Mouse (Mus musculus) liver, embryonic 12.5 days (tissue): Measurements from ENCODE around the gene Pla2g3. TPM values are rescaled to one million over a fixed set of nuclear protein-coding genes. Genes with fewer than 3 reads are reported as not detected.

Experiments used
- ATAC-seq: fragments of 200-750 bp; cut with Nextera tagmentation; 2 replicates; pipeline ENCODE4 v1.8.0; 2017; ENCODE audit warnings: moderate number of reproducible peaks, mild to moderate bottlenecking, moderate library complexity
- H3K27ac ChIP-seq: fragments of 300-500 bp; sonication (generic); 2 replicates; pipeline ENCODE4 v1.5.1; 2016; ENCODE audit warnings: mild to moderate bottlenecking
- H3K27me3 ChIP-seq: fragments of 300-500 bp; sonication (generic); replicated peaks from 2 replicates; pipeline ENCODE4 v1.6.1; 2016; ENCODE audit warnings: mild to moderate bottlenecking, moderate library complexity
- H3K36me3 ChIP-seq: fragments of 300-500 bp; sonication (generic); 2 replicates; pipeline ENCODE4 v1.6.1; 2016; ENCODE audit warnings: mild to moderate bottlenecking, moderate library complexity
- H3K4me1 ChIP-seq: fragments of 300-500 bp; sonication (generic); 2 replicates; pipeline ENCODE4 v1.6.1; 2016
- H3K4me2 ChIP-seq: fragments of 300-500 bp; sonication (generic); 2 replicates; pipeline ENCODE4 v1.6.1; 2016; ENCODE audit warnings: mild to moderate bottlenecking, moderate library complexity
- H3K4me3 ChIP-seq: fragments of 300-500 bp; sonication (generic); 2 replicates; pipeline ENCODE4 v1.5.1; 2016; ENCODE audit warnings: mild to moderate bottlenecking, moderate library complexity
- H3K9ac ChIP-seq: fragments of 300-500 bp; sonication (generic); 2 replicates; pipeline ENCODE4 v1.6.1; 2016; ENCODE audit warnings: mild to moderate bottlenecking, moderate library complexity
- H3K9me3 ChIP-seq: fragments of 300-500 bp; sonication (generic); replicated peaks from 2 replicates; pipeline ENCODE4 v1.6.1; 2016; ENCODE audit warnings: mild to moderate bottlenecking, moderate library complexity
- WGBS: fragments of 180-500 bp; shearing (Covaris S2); methylation state at CpG from one replicate; pipeline ENCODE4 v1.1.7; 2016; ENCODE audit not compliant: insufficient replicate concordance; 5-methylcytosine and 5-hydroxymethylcytosine counted together
- polyA plus RNA-seq: library from polyadenylated mRNA; unstranded; fragments of >200 nt; fragmentation: Nextera tagmentation; extraction: Ambion mirVana; gene quantifications from 2 replicates; pipeline ENCODE4 v1.2.1, GENCODE M21; 2016

Pla2g3 gene
- polyA plus RNA-seq, 1 experiment from 2014 or later, result 0.06 TPM

DNA sequence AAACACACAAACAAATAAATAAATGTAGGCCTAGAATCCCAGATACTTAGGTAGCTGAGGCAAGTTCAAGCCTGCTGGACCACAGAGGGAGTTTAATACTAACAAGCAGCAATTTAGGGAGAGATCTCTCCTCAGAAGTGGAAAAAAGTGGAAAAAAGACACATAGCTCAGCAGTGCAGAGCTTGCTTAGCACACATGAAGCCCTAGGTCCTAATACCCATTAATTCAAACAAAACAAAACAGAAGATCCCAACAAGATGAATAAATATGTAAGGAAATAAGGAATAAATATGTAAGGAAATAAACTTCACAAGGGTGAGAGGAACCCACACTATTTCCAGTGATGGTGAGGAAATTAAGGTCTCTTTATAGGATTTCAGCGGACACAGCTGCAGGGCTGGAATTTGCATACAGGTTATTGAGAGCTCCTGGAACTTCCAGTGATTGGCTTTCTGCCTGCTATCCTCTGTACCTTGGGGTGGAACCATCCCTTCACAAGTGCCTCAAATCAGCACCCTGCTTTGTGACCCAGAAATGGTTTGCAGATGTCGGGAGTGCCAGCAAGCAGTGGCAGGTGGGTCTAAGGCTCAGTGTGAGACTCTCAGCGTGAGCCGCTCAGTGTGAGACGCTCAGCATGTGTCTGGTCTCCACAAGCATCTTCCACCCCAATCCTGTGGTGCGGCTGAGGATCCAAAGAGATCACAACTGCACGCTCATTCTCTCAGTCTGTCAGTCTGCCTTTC is 35.9 kb downstream of the Pla2g3 start:
- Histone ChIP-seq H3K4me1 (no peaks in the 10 kb centered on the region), H3K4me3 (no peak overlapping the region), H3K27ac (no peak overlapping the region), H3K36me3 (peaks cover 92% of the 10 kb centered on the region), H3K4me2 (no peak overlapping the region), H3K9ac (no peak overlapping the region), H3K9me3 (no peaks in the 10 kb centered on the region), H3K27me3 (peaks cover 6% of the 10 kb centered on the region)
- no peak for ATAC-seq
- WGBS, result 84% methylated on average over 7 of the region's 7 CpGs

GRCm38 (mm10) chr11:3525560-3525959 is 37.5 kb downstream of the Pla2g3 start:
- no peak overlapping the region for H3K4me3 ChIP-seq
- no peaks in the 10 kb centered on the region for H3K27me3 ChIP-seq
- no peak overlapping the region for H3K27ac ChIP-seq
- H3K4me1 ChIP-seq, result no peaks in the 10 kb centered on the region
- ATAC-seq, result no peak
- H3K9ac ChIP-seq, result no peak overlapping the region
- no peaks in the 10 kb centered on the region for H3K9me3 ChIP-seq
- 64% methylated on average over 4 of the region's 4 CpGs for WGBS
- peaks cover 97% of the 10 kb centered on the region for H3K36me3 ChIP-seq
- H3K4me2 ChIP-seq, result no peak overlapping the region

DNA sequence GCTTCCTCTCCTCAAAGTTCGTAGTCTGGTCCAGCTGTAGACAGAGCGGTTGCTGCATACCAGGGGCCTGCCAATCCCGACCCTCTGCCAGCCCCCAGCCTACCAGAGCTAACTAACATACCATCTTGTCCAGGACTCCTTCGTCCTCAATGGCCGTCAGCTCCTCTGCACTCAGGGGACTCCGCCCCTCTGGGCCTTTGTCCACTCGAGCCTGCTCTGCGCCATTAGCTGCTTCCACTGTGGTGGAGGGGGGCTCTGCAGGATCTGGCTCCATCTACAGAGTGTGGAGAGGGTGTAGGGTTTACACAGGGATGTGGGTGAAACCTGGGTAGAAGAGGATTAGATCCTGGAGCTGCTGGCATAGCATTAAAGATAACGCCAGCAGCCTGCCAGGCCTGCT is 38.1 kb downstream of the Pla2g3 start:
- Histone ChIP-seq H3K36me3 (peaks cover 97% of the 10 kb centered on the region), H3K4me2 (no peak overlapping the region), H3K4me1 (no peaks in the 10 kb centered on the region), H3K27ac (no peak overlapping the region), H3K4me3 (no peak overlapping the region), H3K9ac (no peak overlapping the region), H3K9me3 (no peaks in the 10 kb centered on the region), H3K27me3 (no peaks in the 10 kb centered on the region)
- WGBS, result 78% methylated on average over 9 of the region's 9 CpGs
- no peak for ATAC-seq

DNA sequence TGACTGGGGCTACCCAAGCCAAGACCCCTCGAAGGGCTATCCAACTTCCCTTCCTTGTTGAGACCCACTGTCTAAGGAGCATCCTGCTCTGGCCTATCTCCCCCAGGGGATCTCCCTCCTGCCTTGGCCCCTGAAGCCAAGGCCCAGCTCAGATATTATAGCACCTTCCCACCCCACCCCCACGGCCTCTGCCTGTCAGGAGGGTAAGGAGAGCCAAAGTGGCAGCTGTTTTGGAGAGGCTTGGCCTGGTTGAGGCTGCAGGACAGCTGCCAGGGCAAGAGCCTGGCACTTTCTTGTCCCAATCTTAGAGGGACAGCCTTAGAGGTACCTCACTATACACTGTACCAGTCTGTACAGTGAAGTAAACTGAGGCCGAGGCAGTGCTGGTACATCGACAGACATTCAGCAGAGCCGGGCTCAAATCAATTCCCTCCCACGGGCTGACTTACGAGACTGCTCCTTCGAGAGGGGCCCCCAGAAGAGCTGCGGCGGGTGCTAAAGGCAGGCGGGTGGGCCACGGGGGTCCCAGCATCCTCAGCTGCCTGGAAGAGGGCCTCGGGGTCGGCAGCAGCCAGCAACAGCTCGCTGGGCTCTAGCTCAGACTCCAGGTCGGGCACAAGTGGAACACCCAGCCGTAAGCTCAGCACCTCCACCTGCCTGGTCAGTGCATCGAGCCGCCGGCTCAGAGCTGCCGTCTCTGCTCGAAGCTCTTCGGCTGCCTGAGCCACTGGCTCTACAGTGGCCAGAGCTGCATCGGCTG is 39.1 kb downstream of the Pla2g3 start:
- no peak overlapping the region for H3K4me2 ChIP-seq
- H3K4me1 ChIP-seq, result no peaks in the 10 kb centered on the region
- peaks cover 97% of the 10 kb centered on the region for H3K36me3 ChIP-seq
- H3K4me3 ChIP-seq, result no peak overlapping the region
- ATAC-seq, result no peak
- WGBS, result 79% methylated on average over 24 of the region's 24 CpGs
- H3K27ac ChIP-seq, result no peak overlapping the region
- H3K27me3 ChIP-seq, result no peaks in the 10 kb centered on the region
- H3K9ac ChIP-seq, result no peak overlapping the region
- H3K9me3 ChIP-seq, result no peaks in the 10 kb centered on the region

DNA sequence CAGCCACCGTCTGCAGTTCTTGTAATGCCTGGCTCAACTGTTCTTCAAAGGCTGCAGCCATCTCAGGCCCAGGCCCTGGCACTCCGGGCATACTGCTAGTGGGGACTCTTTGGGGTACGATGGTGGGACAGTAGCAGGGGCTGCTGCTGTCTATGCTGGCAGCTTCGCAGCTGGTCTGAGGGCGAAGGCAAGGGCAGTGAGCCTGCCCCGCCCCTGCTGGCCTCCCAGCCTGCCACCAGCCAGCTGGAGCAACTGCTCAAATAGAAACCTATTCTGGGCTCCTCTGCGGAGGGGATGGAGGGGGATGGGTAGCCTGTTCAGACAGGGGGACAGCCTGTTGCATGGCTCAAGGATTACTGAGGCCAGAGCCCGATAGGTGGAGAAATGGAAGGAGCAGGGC is 39.7 kb downstream of the Pla2g3 start:
- no peaks in the 10 kb centered on the region for H3K4me1 ChIP-seq
- no peak overlapping the region for H3K4me3 ChIP-seq
- 70% methylated on average over 8 of the region's 8 CpGs for WGBS
- H3K9ac ChIP-seq, result no peak overlapping the region
- H3K4me2 ChIP-seq, result no peak overlapping the region
- H3K27ac ChIP-seq, result no peak overlapping the region
- no peak for ATAC-seq
- H3K9me3 ChIP-seq, result no peaks in the 10 kb centered on the region
- no peaks in the 10 kb centered on the region for H3K27me3 ChIP-seq
- peaks cover 97% of the 10 kb centered on the region for H3K36me3 ChIP-seq

DNA sequence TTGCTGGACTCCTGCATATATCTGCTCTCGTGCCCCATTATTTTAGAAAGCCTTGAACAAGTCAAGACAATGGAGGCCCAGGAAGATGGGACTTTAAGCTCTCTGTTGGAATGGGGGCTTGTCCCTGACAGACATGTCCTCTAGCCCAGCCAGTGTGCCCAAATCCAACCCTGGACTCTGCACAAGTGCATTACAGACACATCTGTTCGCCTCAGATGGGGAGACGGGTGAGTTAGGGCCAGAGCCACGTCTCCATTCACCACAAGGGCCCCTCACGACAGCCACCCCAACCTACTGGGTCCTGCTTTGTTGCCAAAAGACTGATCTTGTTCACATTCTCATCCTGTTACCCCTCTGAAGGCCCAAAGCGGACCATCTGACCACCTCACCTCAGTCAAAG is 40.1 kb downstream of the Pla2g3 start:
- Histone ChIP-seq H3K9me3 (no peaks in the 10 kb centered on the region), H3K36me3 (peaks cover 97% of the 10 kb centered on the region), H3K27ac (no peak overlapping the region), H3K4me3 (no peak overlapping the region), H3K27me3 (no peaks in the 10 kb centered on the region), H3K9ac (no peak overlapping the region), H3K4me2 (no peak overlapping the region), H3K4me1 (no peaks in the 10 kb centered on the region)
- no peak for ATAC-seq
- 64% methylated on average over 6 of the region's 6 CpGs for WGBS

DNA sequence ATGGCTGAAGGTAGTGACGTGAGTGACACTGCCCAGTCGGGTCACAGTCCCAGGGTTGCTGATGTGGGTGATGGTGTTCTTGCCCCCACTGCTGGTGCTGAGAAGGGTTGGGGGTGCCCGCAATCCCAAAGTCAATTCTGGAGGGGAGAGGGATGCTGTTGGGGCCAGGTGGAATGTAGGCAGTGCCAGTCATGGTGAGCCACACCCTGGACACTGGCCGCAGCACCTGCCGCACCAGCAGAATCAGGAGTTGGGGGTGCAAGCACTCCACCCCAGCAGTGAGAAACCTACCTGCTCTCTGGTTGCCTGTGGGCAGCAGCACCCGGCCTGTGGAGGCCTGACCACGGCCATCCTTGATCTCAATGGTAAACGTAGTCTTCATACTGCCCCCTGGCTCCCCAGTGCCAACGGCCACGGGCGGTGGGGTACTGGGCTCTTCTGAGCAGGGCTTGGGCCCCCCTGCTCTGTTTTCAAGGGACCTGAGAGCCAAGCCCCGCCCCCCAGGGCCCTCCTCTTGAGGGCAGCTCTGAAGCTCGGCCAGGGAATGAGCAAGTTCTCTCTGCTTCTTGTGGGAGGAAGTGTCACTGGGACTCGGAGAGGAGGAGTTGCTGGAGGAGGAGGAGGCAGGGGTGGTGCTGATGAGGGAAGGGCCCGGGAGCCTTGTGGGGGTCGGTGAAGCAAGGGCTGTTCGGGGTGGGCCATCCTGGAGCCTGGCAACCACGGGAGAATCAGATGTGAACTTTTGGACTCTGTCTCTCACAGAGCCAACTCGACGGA is 41.6 kb downstream of the Pla2g3 start:
- WGBS, result 65% methylated on average over 20 of the region's 20 CpGs
- no peak overlapping the region for H3K4me2 ChIP-seq
- H3K36me3 ChIP-seq, result peaks cover 86% of the 10 kb centered on the region
- ATAC-seq, result no peak
- peaks cover 1% of the 10 kb centered on the region; the same call in 1 of the 2 replicates for H3K4me1 ChIP-seq
- H3K27me3 ChIP-seq, result no peaks in the 10 kb centered on the region
- H3K9me3 ChIP-seq, result no peaks in the 10 kb centered on the region
- H3K27ac ChIP-seq, result no peak overlapping the region
- no peak overlapping the region for H3K4me3 ChIP-seq
- no peak overlapping the region for H3K9ac ChIP-seq

- no peaks in the 10 kb centered on the region for H3K27me3 ChIP-seq
- ATAC-seq, result no peak
- H3K27ac ChIP-seq, result no peak overlapping the region
- H3K4me2 ChIP-seq, result no peak overlapping the region
- H3K4me1 ChIP-seq, result peaks cover 11% of the 10 kb centered on the region
- 71% methylated on average over 3 of the region's 3 CpGs for WGBS
- no peak overlapping the region for H3K4me3 ChIP-seq
- no peak overlapping the region for H3K9ac ChIP-seq
- peaks cover 76% of the 10 kb centered on the region for H3K36me3 ChIP-seq
- H3K9me3 ChIP-seq, result no peaks in the 10 kb centered on the region
These were observed 42.6 kb downstream of the Pla2g3 start for GRCm38 (mm10) chr11:3530731-3531130.

- Histone ChIP-seq H3K4me1 (peaks cover 20% of the 10 kb centered on the region), H3K4me2 (no peak overlapping the region), H3K9me3 (no peaks in the 10 kb centered on the region), H3K4me3 (no peak overlapping the region), H3K36me3 (peaks cover 67% of the 10 kb centered on the region), H3K27me3 (no peaks in the 10 kb centered on the region), H3K9ac (no peak overlapping the region), H3K27ac (no peak overlapping the region)
- no peak for ATAC-seq
- WGBS, result 75% methylated on average over 6 of the region's 6 CpGs
These were observed 43.5 kb downstream of the Pla2g3 start for GRCm38 (mm10) chr11:3531634-3532033.

DNA sequence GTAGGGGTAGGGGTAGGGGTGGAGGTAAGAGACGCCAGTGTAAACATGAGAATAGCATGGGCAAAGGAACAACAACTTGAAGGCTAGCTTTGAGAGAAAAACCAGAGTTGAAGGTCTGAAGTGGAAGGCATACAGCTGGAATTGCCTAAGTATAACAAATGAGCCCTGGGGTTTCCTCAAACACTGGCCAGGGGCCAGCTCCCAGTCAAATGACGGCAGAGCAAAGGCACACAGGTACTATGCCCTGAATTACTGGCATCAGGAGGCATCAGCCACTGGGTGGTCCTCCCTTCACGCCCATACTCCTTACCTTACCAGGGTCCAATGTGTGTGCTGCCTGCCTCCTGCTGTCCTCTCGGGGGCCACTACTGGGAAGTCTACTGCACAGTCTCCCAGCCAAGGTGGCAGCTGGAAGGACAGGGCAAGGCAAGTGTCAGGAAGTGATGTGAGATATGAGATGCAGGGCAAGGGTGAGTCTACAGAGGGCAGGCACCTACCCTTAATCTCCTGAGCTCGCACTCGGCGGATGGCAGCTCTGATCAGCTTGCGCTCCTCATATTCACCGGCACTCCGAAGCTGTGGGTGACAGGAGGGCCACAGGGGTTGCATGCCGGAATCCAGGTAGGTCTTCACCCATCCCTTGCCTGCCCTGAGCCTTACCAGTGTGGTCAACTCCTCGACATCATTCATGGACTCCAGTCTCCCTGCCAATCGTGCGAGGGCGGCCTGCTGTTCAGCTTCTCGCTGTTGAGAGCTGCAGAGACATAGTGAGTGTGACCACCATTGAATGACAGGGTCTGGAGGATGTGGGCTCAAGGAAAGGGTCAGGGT is 44.2 kb downstream of the Pla2g3 start:
- Histone ChIP-seq H3K9ac (no peak overlapping the region), H3K9me3 (no peaks in the 10 kb centered on the region), H3K27ac (no peak overlapping the region), H3K4me2 (no peak overlapping the region), H3K36me3 (peaks cover 63% of the 10 kb centered on the region), H3K27me3 (no peaks in the 10 kb centered on the region), H3K4me1 (peaks cover 27% of the 10 kb centered on the region), H3K4me3 (no peak overlapping the region)
- ATAC-seq, result no peak
- 74% methylated on average over 16 of the region's 16 CpGs for WGBS

DNA sequence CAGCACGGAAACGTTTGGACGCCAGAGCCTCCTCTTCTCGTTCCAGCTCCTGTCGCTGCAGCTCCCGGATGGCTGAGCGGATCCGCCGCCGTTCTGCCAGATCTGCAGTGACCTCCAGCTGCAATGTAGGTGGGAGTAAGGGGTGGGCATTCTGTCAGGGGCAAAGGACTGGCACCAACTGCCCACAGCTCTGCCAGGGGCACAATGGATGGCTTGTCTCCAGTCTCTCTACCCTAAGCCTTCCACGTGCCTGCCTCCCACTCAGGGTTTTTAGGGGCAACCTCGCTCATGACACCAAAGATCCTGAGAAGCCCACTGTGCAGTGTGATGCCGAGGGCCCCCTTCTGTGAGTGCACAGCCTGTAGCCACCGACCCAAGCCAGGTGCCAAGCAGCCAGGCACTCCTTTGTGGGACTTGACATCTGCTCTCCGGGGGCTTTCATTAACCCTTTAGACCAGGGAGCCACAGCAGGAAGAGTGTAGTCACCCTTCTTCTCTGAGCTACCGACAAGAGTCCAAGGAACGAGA is 45.4 kb downstream of the Pla2g3 start:
- WGBS, result 77% methylated on average over 17 of the region's 17 CpGs
- ATAC-seq, result no peak
- peaks cover 52% of the 10 kb centered on the region for H3K36me3 ChIP-seq

More for the DNA sequence above, 45.4 kb downstream of the Pla2g3 start:
- Histone ChIP-seq H3K4me2 (no peak overlapping the region), H3K27me3 (no peaks in the 10 kb centered on the region), H3K9ac (no peak overlapping the region), H3K27ac (no peak overlapping the region), H3K9me3 (no peaks in the 10 kb centered on the region), H3K4me3 (no peak overlapping the region), H3K4me1 (peaks cover 37% of the 10 kb centered on the region)
